In the genomic region with DNA sequence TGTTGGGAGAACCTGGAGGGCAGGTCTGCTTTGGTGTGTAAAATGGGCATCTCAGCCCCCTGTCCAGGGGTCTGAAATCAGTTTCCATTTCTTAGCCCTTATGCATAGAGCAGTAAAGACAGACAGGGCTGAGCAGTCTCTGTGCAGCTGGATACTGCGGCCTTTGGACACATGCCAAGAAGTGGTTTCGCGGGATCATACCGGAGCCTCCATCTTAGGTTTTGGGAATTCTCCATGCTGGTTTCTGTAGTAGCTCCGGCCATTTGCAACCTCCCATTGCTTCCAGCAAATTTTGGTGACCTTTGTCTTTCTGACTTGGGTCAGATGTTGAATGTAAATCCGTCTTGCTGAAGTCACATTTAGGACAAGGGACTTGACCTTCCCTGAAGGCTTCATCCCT, we compare ENCODE assay signal across 10 mouse cellular contexts. TPM values are rescaled to one million over a fixed set of nuclear protein-coding genes. Genes with fewer than 3 reads are reported as not detected.
DNase-seq lines count a peak whose midpoint lies in the region; ATAC-seq lines count a peak whose summit lies in the region.
"Had no signal": no experiment of that assay in that cellular context is flagged by ENCODE, and none has a peak within 500 bp of the region (broad histone marks: within the 10 kb centered on the region; RNA-seq: fewer than 3 reads in every experiment).

No protein-coding gene starts in this region.

- H3K9me3 ChIP-seq in hindbrain, embryonic 10.5 days = no peaks in the 10 kb centered on the region
- no peaks in the 10 kb centered on the region for H3K9me3 ChIP-seq in hindbrain, embryonic 16.5 days (ENCODE audit: control insufficient read depth, low read length)
- H3K9me3 ChIP-seq in lung, embryonic 16.5 days (ENCODE audit: control insufficient read depth, low read length) = no peaks in the 10 kb centered on the region
- no peaks in the 10 kb centered on the region for H3K9me3 ChIP-seq in embryonic facial prominence, embryonic 13.5 days
- no peaks in the 10 kb centered on the region for H3K9me3 ChIP-seq in limb, embryonic 15.5 days

- WGBS in hindbrain, embryonic 10.5 days = 82% methylated on average over 6 of the region's 6 CpGs
- whole genome bisulfite sequencing in hindbrain, embryonic 16.5 days = 41% methylated on average over 6 of the region's 6 CpGs
- whole genome bisulfite sequencing in lung, embryonic 16.5 days = 45% methylated on average over 6 of the region's 6 CpGs
- 51% methylated on average over 6 of the region's 6 CpGs for WGBS in embryonic facial prominence, embryonic 13.5 days
- WGBS in limb, embryonic 15.5 days = 36% methylated on average over 6 of the region's 6 CpGs

- H3K27me3 ChIP-seq in hindbrain, embryonic 10.5 days (ENCODE audit: insufficient read depth, poor library complexity, severe bottlenecking) = no peaks in the 10 kb centered on the region
- no peaks in the 10 kb centered on the region for H3K27me3 ChIP-seq in hindbrain, embryonic 16.5 days (replicated peaks; ENCODE audit: control insufficient read depth, insufficient read depth, low read length)
- H3K27me3 ChIP-seq in lung, embryonic 16.5 days (ENCODE audit: control insufficient read depth, insufficient read depth, low read depth, low read length) = no peaks in the 10 kb centered on the region
- H3K27me3 ChIP-seq in embryonic facial prominence, embryonic 13.5 days = no peaks in the 10 kb centered on the region
- no peaks in the 10 kb centered on the region for H3K27me3 ChIP-seq in limb, embryonic 15.5 days

- H3K4me3 ChIP-seq in hindbrain, embryonic 10.5 days = no peak overlapping the region
- H3K4me3 ChIP-seq in hindbrain, embryonic 16.5 days (ENCODE audit: low read length) = no peak overlapping the region
- H3K4me3 ChIP-seq in lung, embryonic 16.5 days (ENCODE audit: low read length) = no peak overlapping the region
- no peak overlapping the region for H3K4me3 ChIP-seq in embryonic facial prominence, embryonic 13.5 days
- H3K4me3 ChIP-seq in limb, embryonic 15.5 days = no peak overlapping the region

- DNase-seq in hindbrain, embryonic 10.5 days (ENCODE audit: low spot score) = no peak
- DNase-seq in lung, postnatal 10 days = no peak
- DNase-seq in frontal cortex, postnatal 36 days (ENCODE audit: low spot score in 2 of 2) = no peak
- DNase-seq: thymus, postnatal 36 days had no signal

- ATAC-seq in hindbrain, embryonic 16.5 days = no peak
- ATAC-seq in lung, embryonic 16.5 days (ENCODE audit: low read depth) = no peak
- ATAC-seq in embryonic facial prominence, embryonic 13.5 days (ENCODE audit: insufficient number of reproducible peaks, insufficient read depth, low FRiP score, low TSS enrichment, low read depth) = no peak
- ATAC-seq in limb, embryonic 15.5 days (ENCODE audit: insufficient number of reproducible peaks, low FRiP score, low TSS enrichment, low read depth) = no peak
- ATAC-seq: activated CD4-positive, CD25-positive, alpha-beta regulatory T cell, adult 4 months had no signal

- H3K9ac ChIP-seq in hindbrain, embryonic 16.5 days (ENCODE audit: low read depth, low read length) = no peak overlapping the region
- peak overlapping the region; percentile 5; the same call in 1 of the 2 replicates for H3K9ac ChIP-seq in lung, embryonic 16.5 days (ENCODE audit: low read length)
- peak overlapping the region; percentile 27 for H3K9ac ChIP-seq in embryonic facial prominence, embryonic 13.5 days
- no peak overlapping the region for H3K9ac ChIP-seq in limb, embryonic 15.5 days

- H3K4me1 ChIP-seq in hindbrain, embryonic 10.5 days (replicated peaks) = peaks cover 46% of the 10 kb centered on the region
- peaks cover 9% of the 10 kb centered on the region for H3K4me1 ChIP-seq in hindbrain, embryonic 16.5 days (ENCODE audit: control insufficient read depth, insufficient read depth, low read depth, low read length)
- peaks cover 23% of the 10 kb centered on the region for H3K4me1 ChIP-seq in lung, embryonic 16.5 days (replicated peaks; ENCODE audit: control insufficient read depth, insufficient read depth, low read length)
- peaks cover 42% of the 10 kb centered on the region for H3K4me1 ChIP-seq in embryonic facial prominence, embryonic 13.5 days
- H3K4me1 ChIP-seq in limb, embryonic 15.5 days = peaks cover 28% of the 10 kb centered on the region

- H3K4me2 ChIP-seq in hindbrain, embryonic 16.5 days (ENCODE audit: low read length) = no peak overlapping the region
- H3K4me2 ChIP-seq in lung, embryonic 16.5 days (ENCODE audit: low read depth, low read length) = no peak overlapping the region
- no peak overlapping the region for H3K4me2 ChIP-seq in embryonic facial prominence, embryonic 13.5 days
- no peak overlapping the region for H3K4me2 ChIP-seq in limb, embryonic 15.5 days

- H3K36me3 ChIP-seq in hindbrain, embryonic 10.5 days = no peaks in the 10 kb centered on the region
- no peaks in the 10 kb centered on the region for H3K36me3 ChIP-seq in hindbrain, embryonic 16.5 days (ENCODE audit: control insufficient read depth, insufficient read depth, low read length)
- no peaks in the 10 kb centered on the region for H3K36me3 ChIP-seq in lung, embryonic 16.5 days (ENCODE audit: control insufficient read depth, insufficient read depth, low read length)
- no peaks in the 10 kb centered on the region for H3K36me3 ChIP-seq in embryonic facial prominence, embryonic 13.5 days
- H3K36me3 ChIP-seq in limb, embryonic 15.5 days = no peaks in the 10 kb centered on the region

- H3K27ac ChIP-seq in hindbrain, embryonic 10.5 days = 0 out of 2 replicates have a peak overlapping the region, but pooled peaks have one; percentile 29
- H3K27ac ChIP-seq in hindbrain, embryonic 16.5 days (ENCODE audit: low read depth, low read length) = no peak overlapping the region
- no peak overlapping the region for H3K27ac ChIP-seq in lung, embryonic 16.5 days (ENCODE audit: low read length)
- peak overlapping the region; percentile 41; the same call in 1 of the 2 replicates for H3K27ac ChIP-seq in embryonic facial prominence, embryonic 13.5 days
- H3K27ac ChIP-seq in limb, embryonic 15.5 days = peak overlapping the region; percentile 35; the same call in 1 of the 2 replicates
- H3K27ac ChIP-seq: macrophage had no signal

RNA-seq across cellular contexts. Expression of gene Ptbp1, which starts 10.8 kb away (rescaled TPM):
- polyA plus RNA-seq in hindbrain, embryonic 10.5 days (2016; fragmentation: Nextera tagmentation; extraction: Ambion mirVana) = 288 and 338 TPM in 2 replicates
- 61.2 and 79.2 TPM in 2 replicates for polyA plus RNA-seq in hindbrain, embryonic 16.5 days (2015; fragmentation: Nextera tagmentation; extraction: Ambion mirVana)
- polyA plus RNA-seq in lung, embryonic 16.5 days (2015; fragmentation: Nextera tagmentation; extraction: Ambion mirVana) = 344 and 371 TPM in 2 replicates
- 386 and 390 TPM in 2 replicates for polyA plus RNA-seq in embryonic facial prominence, embryonic 13.5 days (2015; fragmentation: Nextera tagmentation; extraction: Ambion mirVana)
- polyA plus RNA-seq in limb, embryonic 15.5 days (2015; fragmentation: Nextera tagmentation; extraction: Ambion mirVana) = 301 and 303 TPM in 2 replicates

RNA-seq across cellular contexts. Expression of gene Misp, which starts 22.7 kb away (rescaled TPM):
- 1.0 and 2.4 TPM in 2 replicates for polyA plus RNA-seq in hindbrain, embryonic 10.5 days (2016; fragmentation: Nextera tagmentation; extraction: Ambion mirVana)
- 0.46 and 0.59 TPM in 2 replicates for polyA plus RNA-seq in hindbrain, embryonic 16.5 days (2015; fragmentation: Nextera tagmentation; extraction: Ambion mirVana)
- 10.6 and 13.5 TPM in 2 replicates for polyA plus RNA-seq in lung, embryonic 16.5 days (2015; fragmentation: Nextera tagmentation; extraction: Ambion mirVana)
- 2.5 and 5.2 TPM in 2 replicates for polyA plus RNA-seq in embryonic facial prominence, embryonic 13.5 days (2015; fragmentation: Nextera tagmentation; extraction: Ambion mirVana)
- 0.56 and 1.6 TPM in 2 replicates for polyA plus RNA-seq in limb, embryonic 15.5 days (2015; fragmentation: Nextera tagmentation; extraction: Ambion mirVana)
- polyA plus RNA-seq: activated CD4-positive, CD25-positive, alpha-beta regulatory T cell, adult 4 months had no signal

RNA-seq across cellular contexts. Expression of gene Prtn3, which starts 30.8 kb away (rescaled TPM):
- polyA plus RNA-seq in hindbrain, embryonic 10.5 days (2016; fragmentation: Nextera tagmentation; extraction: Ambion mirVana) = 10.0 and 15.1 TPM in 2 replicates
- 10.4 and 11.2 TPM in 2 replicates for polyA plus RNA-seq in hindbrain, embryonic 16.5 days (2015; fragmentation: Nextera tagmentation; extraction: Ambion mirVana)
- 3.0 and 4.0 TPM in 2 replicates for polyA plus RNA-seq in lung, embryonic 16.5 days (2015; fragmentation: Nextera tagmentation; extraction: Ambion mirVana)
- polyA plus RNA-seq in embryonic facial prominence, embryonic 13.5 days (2015; fragmentation: Nextera tagmentation; extraction: Ambion mirVana) = 7.3 and 8.5 TPM in 2 replicates
- 3.7 and 5.1 TPM in 2 replicates for polyA plus RNA-seq in limb, embryonic 15.5 days (2015; fragmentation: Nextera tagmentation; extraction: Ambion mirVana)
- polyA plus RNA-seq: activated CD4-positive, CD25-positive, alpha-beta regulatory T cell, adult 4 months had no signal

RNA-seq across cellular contexts. Expression of gene Plppr3, which starts 31.0 kb away (rescaled TPM):
- 122 and 205 TPM in 2 replicates for polyA plus RNA-seq in hindbrain, embryonic 10.5 days (2016; fragmentation: Nextera tagmentation; extraction: Ambion mirVana)
- polyA plus RNA-seq in hindbrain, embryonic 16.5 days (2015; fragmentation: Nextera tagmentation; extraction: Ambion mirVana) = 387 and 426 TPM in 2 replicates
- 22.6 and 26.4 TPM in 2 replicates for polyA plus RNA-seq in lung, embryonic 16.5 days (2015; fragmentation: Nextera tagmentation; extraction: Ambion mirVana)
- polyA plus RNA-seq in embryonic facial prominence, embryonic 13.5 days (2015; fragmentation: Nextera tagmentation; extraction: Ambion mirVana) = 126 and 138 TPM in 2 replicates
- 53.0 and 60.1 TPM in 2 replicates for polyA plus RNA-seq in limb, embryonic 15.5 days (2015; fragmentation: Nextera tagmentation; extraction: Ambion mirVana)

RNA-seq across cellular contexts. Expression of gene Elane, which starts 42.6 kb away (rescaled TPM):
- not detected in 2 replicates for polyA plus RNA-seq in hindbrain, embryonic 10.5 days (2016; fragmentation: Nextera tagmentation; extraction: Ambion mirVana)
- 0.26 and 0.32 TPM in 2 replicates for polyA plus RNA-seq in hindbrain, embryonic 16.5 days (2015; fragmentation: Nextera tagmentation; extraction: Ambion mirVana)
- 0.26 and 1.2 TPM in 2 replicates for polyA plus RNA-seq in lung, embryonic 16.5 days (2015; fragmentation: Nextera tagmentation; extraction: Ambion mirVana)
- polyA plus RNA-seq in embryonic facial prominence, embryonic 13.5 days (2015; fragmentation: Nextera tagmentation; extraction: Ambion mirVana) = 1.9 TPM in 1 of 2 replicates, not detected in the other
- 0.36 and 0.40 TPM in 2 replicates for polyA plus RNA-seq in limb, embryonic 15.5 days (2015; fragmentation: Nextera tagmentation; extraction: Ambion mirVana)
- polyA plus RNA-seq: activated CD4-positive, CD25-positive, alpha-beta regulatory T cell, adult 4 months had no signal

Comparison
In these comparisons a context has a peak if more than half of its experiments do, and no peak if none do; other contexts are left out.
1. H3K27ac ChIP-seq: peak in hindbrain, embryonic 10.5 days (single experiment), embryonic facial prominence, embryonic 13.5 days (single experiment) and limb, embryonic 15.5 days (single experiment); none in hindbrain, embryonic 16.5 days (single experiment) and lung, embryonic 16.5 days (single experiment).
2. H3K9ac ChIP-seq: peak in lung, embryonic 16.5 days (single experiment) and embryonic facial prominence, embryonic 13.5 days (single experiment); none in hindbrain, embryonic 16.5 days (single experiment) and limb, embryonic 15.5 days (single experiment).